Mouse (Mus musculus) bone marrow macrophage, adult 2 months (primary cell): ENCODE measurements around the gene Gm45140.

ENCODE experiments used
- CTCF ChIP-seq: IDR thresholded peaks from 2 replicates; pipeline ENCODE4 v1.5.1; 2012; ENCODE audit warnings: low read depth, mild to moderate bottlenecking, low read length, moderate library complexity
- POLR2A ChIP-seq: IDR thresholded peaks from 2 replicates; pipeline ENCODE4 v1.6.1; 2012; ENCODE audit warnings: mild to moderate bottlenecking, low read depth, low read length, borderline replicate concordance

DNA sequence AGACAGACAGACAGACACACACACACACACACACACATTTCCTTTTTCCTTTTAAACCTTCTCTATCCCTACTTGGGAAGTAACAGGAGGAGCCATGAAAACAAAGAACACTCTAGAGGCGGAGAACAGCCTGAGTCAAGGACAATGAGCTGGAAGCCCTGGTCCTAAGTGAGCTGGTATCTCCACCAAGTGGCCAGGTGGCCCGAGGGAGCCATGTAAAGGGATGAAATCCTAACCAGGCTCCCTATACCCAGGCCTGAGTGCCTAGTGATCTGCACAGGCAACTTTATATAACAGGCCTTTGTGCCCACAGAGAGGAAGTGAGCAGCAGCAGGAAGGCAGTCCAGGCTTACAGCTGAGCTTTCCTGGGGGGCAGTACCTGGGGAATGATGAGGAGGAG is 28.7 kb downstream of the Gm45140 start:
- TF ChIP-seq POLR2A, result no peak
- no peak for TF ChIP-seq CTCF
